Mouse (Mus musculus) ES-Bruce4 (cell line): ENCODE measurements at regions not wholly inside any gene's neighbourhood (a gene's known extent, or its start where the extent isn't known, plus 50 kb on each side); places are given as distances from the start of the nearest gene placed in this dataset.

ENCODE experiments used
- H3K27ac ChIP-seq: 2 replicates; pipeline ENCODE4 v1.5.1; 2012; ENCODE audit warnings: low read length, inconsistent platforms; ENCODE audit not compliant: insufficient read depth
- H3K27me3 ChIP-seq: 2 replicates; pipeline ENCODE4 v1.6.1; 2012; ENCODE audit warnings: mild to moderate bottlenecking, low read length, inconsistent platforms; ENCODE audit not compliant: control insufficient read depth, poor library complexity, insufficient read depth, severe bottlenecking
- H3K36me3 ChIP-seq: 2 replicates; pipeline ENCODE4 v1.6.1; 2012; ENCODE audit warnings: inconsistent platforms, mild to moderate bottlenecking, low read length, moderate library complexity; ENCODE audit not compliant: control insufficient read depth, poor library complexity, insufficient read depth, severe bottlenecking
- H3K4me1 ChIP-seq: one replicate; pipeline ENCODE4 v1.8.1; 2011; ENCODE audit warnings: low read length; ENCODE audit not compliant: control insufficient read depth, insufficient read depth
- H3K4me3 ChIP-seq: 2 replicates; pipeline ENCODE4 v1.5.1; 2011; ENCODE audit warnings: low read depth, mild to moderate bottlenecking, low read length
- H3K9ac ChIP-seq: 2 replicates; pipeline ENCODE4 v1.6.1; 2012; ENCODE audit warnings: low read depth, mild to moderate bottlenecking, inconsistent platforms; ENCODE audit not compliant: poor library complexity, severe bottlenecking
- H3K9me3 ChIP-seq: replicated peaks from 2 replicates; pipeline ENCODE4 v1.6.1; 2012; ENCODE audit warnings: mild to moderate bottlenecking, low read length, inconsistent platforms; ENCODE audit not compliant: control insufficient read depth, poor library complexity, insufficient read depth, severe bottlenecking
- CTCF ChIP-seq: IDR thresholded peaks from one replicate; pipeline ENCODE4 v1.8.1; 2011; ENCODE audit warnings: low read depth, low read length
- EP300 ChIP-seq: IDR thresholded peaks from 2 replicates; pipeline ENCODE4 v1.6.1; 2011; ENCODE audit warnings: low read depth, low read length; ENCODE audit not compliant: insufficient read depth
- POLR2A ChIP-seq: IDR thresholded peaks from one replicate; pipeline ENCODE4 v1.8.1; 2011; ENCODE audit warnings: low read length; ENCODE audit not compliant: insufficient read depth

GRCm38 (mm10) chr1:71941688-71942087, 270.4 kb downstream of the Mreg start:
- no peak overlapping the region for H3K4me3 ChIP-seq
- no peaks in the 10 kb centered on the region for H3K36me3 ChIP-seq
- no peak overlapping the region for H3K27ac ChIP-seq
- no peaks in the 10 kb centered on the region for H3K4me1 ChIP-seq
- H3K27me3 ChIP-seq = no peaks in the 10 kb centered on the region
- no peaks in the 10 kb centered on the region for H3K9me3 ChIP-seq
- no peak overlapping the region for H3K9ac ChIP-seq
- TF ChIP-seq EP300 (no peak), POLR2A (no peak), CTCF (no peak)

- Histone ChIP-seq H3K4me3 (no peak overlapping the region), H3K36me3 (no peaks in the 10 kb centered on the region), H3K4me1 (no peaks in the 10 kb centered on the region), H3K9ac (no peak overlapping the region), H3K9me3 (no peaks in the 10 kb centered on the region), H3K27me3 (no peaks in the 10 kb centered on the region), H3K27ac (no peak overlapping the region)
- TF ChIP-seq CTCF = no peak
- no peak for TF ChIP-seq EP300
- no peak for TF ChIP-seq POLR2A
Measured at GRCm38 (mm10) chr1:71940900-71941299, 271.2 kb downstream of the Mreg start.

- TF ChIP-seq EP300 = no peak
- TF ChIP-seq CTCF = no peak
- TF ChIP-seq POLR2A = no peak
- Histone ChIP-seq H3K27ac (no peak overlapping the region), H3K9ac (no peak overlapping the region), H3K9me3 (no peaks in the 10 kb centered on the region), H3K36me3 (no peaks in the 10 kb centered on the region), H3K27me3 (no peaks in the 10 kb centered on the region), H3K4me3 (no peak overlapping the region), H3K4me1 (no peaks in the 10 kb centered on the region)
Measured at GRCm38 (mm10) chr1:71938323-71939007, 273.6 kb downstream of the Mreg start.

- no peaks in the 10 kb centered on the region for H3K27me3 ChIP-seq
- H3K9me3 ChIP-seq = no peaks in the 10 kb centered on the region
- TF ChIP-seq POLR2A = no peak
- no peak for TF ChIP-seq EP300
- TF ChIP-seq CTCF = no peak
- no peak overlapping the region for H3K9ac ChIP-seq
- H3K4me3 ChIP-seq = no peak overlapping the region
- H3K4me1 ChIP-seq = no peaks in the 10 kb centered on the region
- no peak overlapping the region for H3K27ac ChIP-seq
- no peaks in the 10 kb centered on the region for H3K36me3 ChIP-seq
Measured at GRCm38 (mm10) chr1:71937922-71938321, 274.2 kb downstream of the Mreg start.

- Histone ChIP-seq H3K9ac (no peak overlapping the region), H3K4me1 (no peaks in the 10 kb centered on the region), H3K9me3 (no peaks in the 10 kb centered on the region), H3K27me3 (no peaks in the 10 kb centered on the region), H3K36me3 (no peaks in the 10 kb centered on the region), H3K27ac (no peak overlapping the region), H3K4me3 (no peak overlapping the region)
- TF ChIP-seq CTCF = no peak
- no peak for TF ChIP-seq POLR2A
- TF ChIP-seq EP300 = no peak
Measured at GRCm38 (mm10) chr1:71937168-71937567, 274.9 kb downstream of the Mreg start.

- no peak overlapping the region for H3K9ac ChIP-seq
- H3K27me3 ChIP-seq = no peaks in the 10 kb centered on the region
- no peaks in the 10 kb centered on the region for H3K9me3 ChIP-seq
- no peaks in the 10 kb centered on the region for H3K4me1 ChIP-seq
- H3K36me3 ChIP-seq = no peaks in the 10 kb centered on the region
- H3K27ac ChIP-seq = no peak overlapping the region
- TF ChIP-seq CTCF (no peak), POLR2A (no peak), EP300 (no peak)
- no peak overlapping the region for H3K4me3 ChIP-seq
Measured at GRCm38 (mm10) chr1:71936501-71937129, 275.5 kb downstream of the Mreg start.
